Mouse (Mus musculus) B cell, adult 2 months (primary cell): ENCODE data around the gene Ttc34.

Source experiments
- DNase-seq, 2 experiments: peaks; one replicate each; pipeline ENCODE4 v3.0.0; 2022

The Ttc34 gene

GRCm38 (mm10) chr4:154837170-154837569, at the start of gene Ttc34:
TSS of gene Ttc34 (plus strand) at chr4:154837459.
- DNase-seq, result peak; percentile 67 to 68

GRCm38 (mm10) chr4:154787960-154788702, 49.1 kb upstream of the Ttc34 start:
- no peak for DNase-seq

DNA sequence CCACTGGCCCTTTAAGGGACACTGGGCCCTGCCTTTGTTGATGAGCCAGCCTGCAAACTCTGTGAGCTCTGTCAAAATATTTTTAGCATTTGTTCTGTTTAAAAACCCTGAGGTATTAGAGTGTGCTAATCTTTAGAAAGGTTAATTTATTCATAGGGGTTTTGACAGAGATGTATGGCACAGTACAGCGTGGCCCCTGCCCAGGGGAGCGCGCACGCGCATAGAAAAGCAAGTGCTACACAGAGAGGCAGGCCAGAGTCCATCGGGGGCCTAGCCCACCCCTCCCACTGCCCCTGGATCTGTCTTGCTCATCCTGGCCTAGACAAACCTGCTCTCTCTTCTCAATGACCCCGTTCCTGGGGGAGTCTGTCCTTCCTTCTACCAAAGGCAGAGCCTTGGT, 45.4 kb upstream of the Ttc34 start:
- no peak for DNase-seq

DNA sequence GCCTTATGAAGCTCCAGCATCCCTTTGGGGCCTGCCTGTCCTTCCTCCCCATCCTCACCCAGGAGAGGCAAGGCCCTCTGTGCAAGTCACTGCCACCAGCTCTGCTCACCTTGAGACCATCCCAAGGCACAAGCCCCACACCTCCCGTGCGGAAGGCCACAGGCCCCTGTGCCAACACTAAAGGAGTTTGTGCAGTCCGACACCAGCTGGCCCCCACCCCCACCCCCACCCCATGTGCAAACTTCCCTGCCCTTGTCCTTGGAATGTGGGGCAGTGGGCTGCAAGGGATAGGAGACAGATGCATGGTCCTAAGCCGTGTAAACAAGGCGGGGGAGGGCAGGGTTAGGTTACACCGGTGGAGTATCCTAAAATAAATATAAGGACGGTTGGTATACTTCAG, 43.8 kb upstream of the Ttc34 start:
- no peak for DNase-seq

DNA sequence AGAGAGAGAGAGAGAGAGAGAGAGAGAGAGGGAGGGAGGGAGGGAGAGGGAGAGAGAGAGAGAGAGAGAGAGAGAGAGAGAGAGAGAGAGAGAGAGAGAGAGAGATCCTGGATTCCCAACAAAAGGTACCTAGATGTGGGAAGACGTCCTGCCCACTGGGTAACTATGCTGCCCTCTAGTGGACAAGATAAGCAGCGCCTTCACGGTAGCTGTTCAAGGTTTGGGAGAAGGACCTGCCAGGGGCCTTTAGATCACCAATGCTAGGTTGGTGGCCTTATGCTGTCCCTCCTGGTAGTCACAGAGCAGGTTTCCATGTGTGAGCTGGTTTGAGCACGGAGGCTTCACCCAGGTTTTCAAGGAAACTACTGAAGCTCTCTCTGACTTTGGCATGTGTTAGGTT, 39.4 kb upstream of the Ttc34 start:
- DNase-seq, result peak; percentile 45 to 55

DNA sequence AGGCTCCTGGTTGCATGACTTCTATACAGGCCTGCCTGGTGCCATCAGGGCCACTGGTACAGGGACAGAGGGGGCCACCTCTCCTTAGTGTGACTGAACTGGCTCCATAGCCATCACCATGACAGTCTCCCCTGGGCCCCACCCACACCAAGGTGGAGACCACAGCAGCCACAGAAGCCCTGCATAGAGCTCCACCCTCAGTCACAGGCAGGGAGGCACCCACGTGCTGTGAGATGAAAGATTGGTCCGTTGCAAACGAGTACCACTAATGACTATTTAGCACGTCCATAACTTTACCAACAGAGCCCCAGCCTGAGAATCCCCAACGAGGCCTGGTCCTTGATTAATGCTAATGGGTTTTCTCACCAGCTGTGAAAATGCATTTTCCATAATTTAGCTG, 36.7 kb upstream of the Ttc34 start:
- no peak for DNase-seq

DNA sequence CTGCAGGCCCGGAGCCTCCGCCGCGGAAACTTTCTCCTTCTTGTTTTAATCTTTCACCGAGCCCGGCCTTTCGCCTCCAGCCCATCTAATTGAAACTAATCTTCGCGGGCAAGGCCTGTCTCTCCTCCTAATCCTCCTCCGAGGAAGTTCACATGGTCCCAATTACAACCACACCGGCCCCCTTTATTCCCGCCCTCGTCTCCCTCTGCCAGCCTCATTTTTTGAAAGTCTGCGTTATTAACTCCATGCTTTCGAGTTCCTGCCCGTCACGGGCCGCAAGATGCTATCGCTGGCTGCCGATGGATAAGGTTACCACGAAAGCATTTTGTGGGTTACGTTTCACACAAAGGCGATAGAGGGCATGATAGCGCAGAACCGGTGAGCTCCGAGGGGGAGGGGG, 35.0 kb upstream of the Ttc34 start:
- DNase-seq, result no peak

DNA sequence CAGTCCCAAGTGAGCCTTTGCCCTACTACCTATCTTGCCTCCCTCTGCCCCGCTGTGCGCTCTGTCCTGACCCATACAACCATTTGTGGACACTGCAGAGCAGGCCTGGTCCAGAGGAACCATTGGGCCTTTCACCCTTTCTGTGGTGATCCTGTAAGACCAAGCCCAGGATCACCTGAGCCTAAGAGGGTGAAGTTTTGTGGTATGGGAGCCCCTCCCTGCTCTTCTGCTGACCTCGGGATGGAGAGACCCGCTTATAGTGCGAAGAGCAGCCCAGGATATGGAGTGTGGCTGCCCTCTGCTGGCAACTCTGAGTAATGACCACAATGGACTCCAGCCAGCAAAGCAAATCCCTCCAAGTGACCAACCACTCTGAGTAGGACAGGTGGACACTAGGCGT, 11.6 kb upstream of the Ttc34 start:
- DNase-seq, result peak; percentile 35 to 37

- DNase-seq, result no peak
Measured at GRCm38 (mm10) chr4:154826224-154826623, 11.0 kb upstream of the Ttc34 start.

- DNase-seq, result no peak
Measured at GRCm38 (mm10) chr4:154827181-154827580, 10.1 kb upstream of the Ttc34 start.

DNA sequence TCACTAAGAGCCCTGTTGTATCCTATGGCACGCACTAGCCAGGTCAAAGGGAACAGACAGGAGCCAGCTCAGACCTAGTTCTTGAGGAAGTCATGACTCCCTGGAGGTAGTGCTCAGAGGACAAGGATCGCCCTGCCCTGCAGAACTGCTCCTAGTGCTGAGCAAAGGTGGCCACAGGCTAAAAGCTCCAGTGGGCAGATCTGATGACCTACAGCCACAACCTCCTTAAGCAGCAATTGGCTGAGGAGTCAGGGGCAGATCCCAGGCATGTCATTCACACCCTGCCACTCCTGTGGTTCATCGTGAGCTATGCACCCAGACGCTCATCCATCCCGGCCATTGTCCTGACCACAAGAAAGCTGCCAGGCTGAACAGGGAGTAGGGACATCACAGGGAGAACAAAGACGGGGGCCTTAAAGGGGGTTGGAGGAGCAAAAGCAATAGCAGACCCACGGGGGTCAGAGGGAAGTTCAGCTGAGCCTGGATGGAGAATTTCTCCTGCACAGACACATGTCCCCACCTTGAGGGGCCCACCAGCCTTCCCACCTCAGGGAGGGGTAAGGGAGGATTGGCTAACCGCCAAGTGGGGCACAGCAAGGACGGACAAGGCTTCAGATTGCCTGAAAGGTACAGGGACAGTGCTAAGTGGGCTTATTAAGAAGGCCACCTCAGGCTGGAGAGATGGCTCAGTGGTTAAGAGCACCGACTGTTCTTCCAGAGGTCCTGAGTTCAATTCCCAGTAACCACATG, 9.2 kb upstream of the Ttc34 start:
- DNase-seq, result no peak

DNA sequence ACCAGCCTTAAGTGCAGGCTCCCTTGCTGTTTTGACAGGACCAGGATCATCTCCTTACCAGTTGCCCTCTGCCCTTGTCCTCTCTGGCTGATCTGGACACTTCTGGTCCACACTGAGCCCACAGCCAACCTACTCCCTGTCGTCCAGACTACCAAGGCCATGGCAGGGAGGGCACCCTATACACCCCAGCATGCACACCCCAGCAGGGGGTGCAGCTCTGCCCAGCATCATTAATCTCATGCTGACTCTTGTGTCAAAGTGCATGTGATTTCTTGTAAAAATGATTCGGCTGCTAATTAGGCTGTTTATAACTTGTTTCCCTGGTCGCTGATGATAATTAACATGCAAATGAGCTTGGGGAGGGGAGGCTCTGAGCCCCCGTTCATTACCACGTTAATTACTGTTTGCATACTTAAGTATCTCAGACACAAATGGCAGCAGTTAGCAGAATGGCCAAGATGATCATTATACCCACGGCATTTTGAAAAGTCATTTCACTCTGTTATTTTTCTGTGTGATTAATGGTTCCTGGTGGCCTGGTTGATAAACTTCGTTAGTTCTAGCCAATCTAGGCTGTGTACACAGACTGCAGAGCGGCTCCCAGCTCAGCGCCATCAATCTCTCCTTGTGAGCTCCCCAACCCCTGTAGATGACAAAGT, 5.2 kb upstream of the Ttc34 start:
- DNase-seq, result no peak

DNA sequence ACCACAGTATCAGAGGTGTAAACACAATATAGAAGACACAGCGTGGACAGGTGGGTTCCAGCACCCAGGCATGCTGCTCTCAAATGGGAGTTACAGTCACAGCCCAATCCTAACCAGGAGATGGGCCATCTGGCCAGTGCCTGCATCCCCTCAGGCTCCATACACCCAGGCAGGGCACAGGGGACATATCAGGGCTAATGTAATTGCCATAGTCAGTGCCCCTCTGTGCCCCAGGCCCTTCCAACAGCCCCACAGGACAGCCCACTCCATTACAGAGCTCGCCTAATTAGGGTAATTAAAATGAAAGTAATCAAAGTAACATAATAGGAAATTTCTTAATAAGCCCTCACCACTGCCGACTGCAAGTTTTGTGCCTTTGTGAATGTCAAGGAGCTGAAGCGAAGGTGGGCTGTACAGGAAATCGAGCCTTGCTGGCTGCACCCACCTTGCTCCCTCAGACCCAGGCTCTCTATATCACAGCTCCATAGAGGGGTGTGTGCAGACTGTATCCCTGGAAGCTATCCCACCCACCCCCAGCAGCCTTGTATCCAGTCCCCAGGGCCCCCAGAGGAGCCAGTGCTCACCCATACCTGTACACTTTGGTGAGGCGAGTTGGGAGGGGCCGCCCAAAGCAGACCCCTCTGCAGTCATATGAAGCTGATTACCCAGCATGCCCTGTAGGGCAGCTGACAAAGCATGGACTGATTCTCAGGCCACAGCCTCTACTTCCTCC, 910 bp upstream of the Ttc34 start:
- no peak for DNase-seq

- DNase-seq, result no peak
Measured at GRCm38 (mm10) chr4:154838741-154839140, 1.5 kb downstream of the Ttc34 start.

- DNase-seq, result no peak
Measured at GRCm38 (mm10) chr4:154839406-154839805, 2.1 kb downstream of the Ttc34 start.

DNA sequence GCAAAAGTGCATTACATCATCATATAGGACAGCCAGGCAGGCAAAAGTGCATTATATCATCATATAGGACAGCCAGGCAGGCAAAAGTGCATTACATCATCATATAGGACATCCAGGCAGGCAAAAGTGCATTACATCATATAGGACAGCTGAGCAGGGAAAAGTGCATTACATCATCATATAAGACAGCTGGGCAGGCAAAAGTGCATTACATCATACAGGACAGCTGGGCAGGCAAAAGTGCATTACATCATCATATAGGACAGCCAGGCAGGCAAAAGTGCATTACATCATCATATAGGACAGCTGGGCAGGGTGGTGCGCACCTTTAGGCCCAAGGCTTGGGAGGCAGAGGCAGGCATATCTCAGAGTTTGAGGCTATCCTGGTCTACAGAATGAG, 15.4 kb downstream of the Ttc34 start:
- DNase-seq, result no peak

- no peak for DNase-seq
Measured at GRCm38 (mm10) chr4:154853881-154854280, 16.6 kb downstream of the Ttc34 start.

DNA sequence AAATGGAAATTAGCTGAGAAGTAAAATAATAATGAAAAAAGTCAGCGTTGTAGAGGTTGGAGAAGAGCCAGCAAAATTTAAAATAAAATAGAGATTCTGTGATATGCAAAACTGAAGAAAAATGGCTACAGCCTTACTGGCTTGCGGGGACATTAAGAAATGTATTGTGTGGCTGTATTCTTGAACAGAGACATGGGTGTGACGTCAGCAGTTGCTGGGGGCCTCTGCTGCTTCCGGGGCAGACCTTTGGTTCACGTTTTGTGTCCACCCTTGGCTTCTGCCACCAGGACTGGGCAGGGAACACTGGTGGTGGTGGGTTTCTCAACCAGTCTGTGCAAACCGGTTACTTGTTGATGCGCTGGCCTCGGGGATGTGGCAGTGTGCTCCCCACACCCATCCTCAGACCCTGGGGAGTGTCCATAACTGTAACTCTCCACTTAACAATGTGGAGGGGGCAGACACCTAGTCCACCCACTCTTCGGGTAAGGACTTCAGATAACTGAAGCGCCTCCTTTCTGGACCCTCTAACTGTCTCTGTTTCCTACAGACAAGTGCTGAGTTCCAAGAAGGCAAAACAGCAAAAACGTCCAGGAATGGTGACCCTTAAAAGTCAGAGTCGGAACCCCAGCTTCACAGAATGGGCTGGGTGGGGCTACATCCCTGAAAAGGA, 17.6 kb downstream of the Ttc34 start:
- peak in 1 of 2 experiments; percentile 27 for DNase-seq

DNA sequence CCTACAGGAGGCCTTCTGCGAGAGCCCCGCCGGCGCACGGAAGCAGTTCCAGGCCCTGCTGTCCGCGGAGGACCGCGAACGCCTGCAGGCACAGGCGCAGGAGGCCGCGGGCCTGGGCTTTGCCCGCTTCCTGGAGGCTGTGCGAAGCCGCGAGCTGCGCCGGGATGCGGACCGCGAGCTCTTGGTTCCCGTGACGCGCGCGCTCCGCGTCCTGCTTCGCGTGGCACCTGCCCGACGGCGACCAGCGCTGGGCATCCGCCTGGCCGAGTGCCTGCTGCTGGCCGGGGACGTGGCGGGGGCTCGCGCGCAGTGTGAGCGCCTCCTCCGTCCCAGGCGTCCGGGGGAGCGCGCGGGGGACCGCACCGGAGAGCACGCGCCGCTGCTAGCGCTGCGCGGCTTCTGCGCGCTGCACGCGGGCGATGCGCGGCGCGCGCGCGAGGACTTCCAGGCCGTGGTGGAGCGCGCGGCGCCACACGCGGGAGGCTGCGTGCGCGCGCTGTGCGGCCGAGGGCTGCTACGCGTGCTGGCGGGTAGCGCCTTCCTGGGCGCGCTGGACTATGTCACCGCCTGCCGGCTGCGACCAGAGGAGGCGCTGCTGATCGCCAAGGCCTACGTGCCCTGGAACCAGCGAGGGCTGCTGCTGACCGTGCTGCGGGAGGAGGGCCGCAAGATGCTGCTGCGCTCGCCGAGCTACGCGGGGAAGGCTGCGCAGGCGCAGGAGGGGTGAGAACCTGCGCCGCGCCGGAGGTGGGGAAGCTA, 18.6 kb downstream of the Ttc34 start:
- peak; percentile 40 to 43 for DNase-seq

DNA sequence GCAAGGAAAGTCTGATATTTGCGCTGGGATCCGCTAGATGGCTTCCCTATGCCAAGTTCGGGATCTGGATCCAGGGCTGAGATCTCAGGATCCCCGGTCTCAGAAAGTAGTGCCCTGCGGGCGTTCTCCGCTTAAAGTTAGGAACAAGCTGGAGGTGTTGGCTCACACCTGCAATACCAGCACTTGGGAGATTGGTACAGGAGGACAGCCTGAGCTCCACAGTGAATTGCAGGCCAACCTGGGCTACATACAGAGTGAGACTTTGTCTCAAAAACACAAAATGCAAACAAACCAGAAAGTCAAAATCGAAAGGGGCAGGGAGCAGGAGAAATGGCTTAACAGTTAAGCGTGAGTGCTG, 19.2 kb downstream of the Ttc34 start:
- no peak for DNase-seq

DNA sequence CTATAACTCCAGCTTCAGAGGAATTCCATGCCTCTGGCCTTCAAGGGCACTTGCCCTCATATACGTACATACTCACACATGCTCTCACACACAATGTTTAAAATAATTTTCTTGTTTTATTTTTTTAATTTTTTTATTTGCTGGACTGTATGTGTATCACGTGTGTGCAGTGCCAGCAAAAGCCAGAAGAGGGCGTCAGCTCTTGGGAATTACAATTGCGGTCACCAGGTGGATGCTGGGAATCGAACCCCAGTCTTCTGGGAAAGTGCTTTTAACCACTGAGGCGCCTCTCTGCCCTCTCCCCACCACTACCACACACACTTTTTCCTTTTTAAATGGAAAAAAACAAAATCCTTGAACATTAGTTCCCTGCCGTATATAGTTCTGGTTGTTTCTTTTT, 19.6 kb downstream of the Ttc34 start:
- no peak for DNase-seq
